Mouse (Mus musculus) heart, postnatal 0 days (tissue): ENCODE data around the gene Cd80.
"Not testable (repeated sequence)": the region's sequence is repeated elsewhere in the genome, so short reads cannot be mapped to it uniquely, and the experiment has no call there.

Source experiments
- CTCF ChIP-seq: IDR thresholded peaks from 2 replicates; pipeline ENCODE4 v1.5.1; 2016; ENCODE audit warnings: antibody characterized with exemption, control low read depth, low read depth
- EP300 ChIP-seq: IDR thresholded peaks from 2 replicates; pipeline ENCODE4 v1.6.1; 2016; ENCODE audit warnings: antibody characterized with exemption, low read depth

GRCm38 (mm10) chr16:38477241-38477608, 21.9 kb downstream of the Cd80 start:
- TF ChIP-seq CTCF, EP300: not testable (repeated sequence)
